Mouse (Mus musculus) hindbrain, embryonic 16.5 days (tissue): ENCODE data around the gene Cdyl. TPM values are rescaled to one million over a fixed set of nuclear protein-coding genes. Genes with fewer than 3 reads are reported as not detected.
A peak's percentile ranks its signal among the peaks of the same experiment; 100 is the strongest.

ENCODE experiments used
- ATAC-seq: fragments of 200-750 bp; cut with Nextera tagmentation; 2 replicates; pipeline ENCODE4 v1.8.0; 2017; ENCODE audit warnings: moderate TSS enrichment, moderate library complexity
- H3K27ac ChIP-seq: fragments of 300-500 bp; sonication (generic); 2 replicates; pipeline ENCODE4 v1.5.1; 2014; ENCODE audit warnings: low read depth, mild to moderate bottlenecking, control low read depth, low read length, moderate library complexity
- H3K27me3 ChIP-seq: fragments of 300-500 bp; sonication (generic); replicated peaks from 2 replicates; pipeline ENCODE4 v1.6.1; 2014; ENCODE audit warnings: low read length; ENCODE audit not compliant: control insufficient read depth, insufficient read depth
- H3K36me3 ChIP-seq: fragments of 300-500 bp; sonication (generic); 2 replicates; pipeline ENCODE4 v1.6.1; 2014; ENCODE audit warnings: mild to moderate bottlenecking, low read length, moderate library complexity, mixed read lengths; ENCODE audit not compliant: control insufficient read depth, insufficient read depth
- H3K4me1 ChIP-seq: fragments of 300-500 bp; sonication (generic); 2 replicates; pipeline ENCODE4 v1.6.1; 2014; ENCODE audit warnings: low read depth, low read length; ENCODE audit not compliant: control insufficient read depth, insufficient read depth
- H3K4me2 ChIP-seq: fragments of 300-500 bp; sonication (generic); 2 replicates; pipeline ENCODE4 v1.6.1; 2014; ENCODE audit warnings: mild to moderate bottlenecking, low read length, control low read depth, moderate library complexity
- H3K4me3 ChIP-seq: fragments of 300-500 bp; sonication (generic); 2 replicates; pipeline ENCODE4 v1.5.1; 2014; ENCODE audit warnings: mild to moderate bottlenecking, low read length, control low read depth, moderate library complexity
- H3K9ac ChIP-seq: fragments of 300-500 bp; sonication (generic); 2 replicates; pipeline ENCODE4 v1.6.1; 2014; ENCODE audit warnings: low read depth, mild to moderate bottlenecking, control low read depth, low read length, moderate library complexity
- H3K9me3 ChIP-seq: fragments of 300-500 bp; sonication (generic); 2 replicates; pipeline ENCODE4 v1.6.1; 2014; ENCODE audit warnings: mild to moderate bottlenecking, low read length, moderate library complexity; ENCODE audit not compliant: control insufficient read depth
- WGBS: fragments of 180-500 bp; shearing (Covaris S2); extraction: QIAGEN DNeasy Blood & Tissue Kit; methylation state at CpG from one replicate; pipeline ENCODE4 v1.1.7; 2014; 5-methylcytosine and 5-hydroxymethylcytosine counted together
- polyA plus RNA-seq: library from polyadenylated mRNA; unstranded; fragments of >200 nt; fragmentation: Nextera tagmentation; extraction: Ambion mirVana; gene quantifications from 2 replicates; pipeline ENCODE4 v1.2.1, GENCODE M21; 2015

Gene Cdyl
- polyA plus RNA-seq, 1 experiment from 2014 or later = 2.6 TPM

GRCm38 (mm10) chr13:35879068-35879467 lies 219.4 kb downstream of the Cdyl start:
- ATAC-seq = no peak
- Histone ChIP-seq H3K4me2 (no peak overlapping the region), H3K27ac (no peak overlapping the region), H3K9ac (no peak overlapping the region), H3K9me3 (no peaks in the 10 kb centered on the region), H3K4me1 (peaks cover 3% of the 10 kb centered on the region; the same call in 1 of the 2 replicates), H3K36me3 (no peaks in the 10 kb centered on the region), H3K4me3 (no peak overlapping the region), H3K27me3 (no peaks in the 10 kb centered on the region)
- WGBS = 61% methylated on average over 5 of the region's 5 CpGs

- no peak overlapping the region for H3K9ac ChIP-seq
- ATAC-seq = no peak
- WGBS = 90% methylated on average over 5 of the region's 5 CpGs
- no peak overlapping the region for H3K4me2 ChIP-seq
- no peak overlapping the region for H3K27ac ChIP-seq
- no peaks in the 10 kb centered on the region for H3K27me3 ChIP-seq
- H3K4me3 ChIP-seq = no peak overlapping the region
- H3K9me3 ChIP-seq = no peaks in the 10 kb centered on the region
- no peaks in the 10 kb centered on the region for H3K36me3 ChIP-seq
- peaks cover 3% of the 10 kb centered on the region for H3K4me1 ChIP-seq
Measured at GRCm38 (mm10) chr13:35879519-35879918, 219.9 kb downstream of the Cdyl start.

DNA sequence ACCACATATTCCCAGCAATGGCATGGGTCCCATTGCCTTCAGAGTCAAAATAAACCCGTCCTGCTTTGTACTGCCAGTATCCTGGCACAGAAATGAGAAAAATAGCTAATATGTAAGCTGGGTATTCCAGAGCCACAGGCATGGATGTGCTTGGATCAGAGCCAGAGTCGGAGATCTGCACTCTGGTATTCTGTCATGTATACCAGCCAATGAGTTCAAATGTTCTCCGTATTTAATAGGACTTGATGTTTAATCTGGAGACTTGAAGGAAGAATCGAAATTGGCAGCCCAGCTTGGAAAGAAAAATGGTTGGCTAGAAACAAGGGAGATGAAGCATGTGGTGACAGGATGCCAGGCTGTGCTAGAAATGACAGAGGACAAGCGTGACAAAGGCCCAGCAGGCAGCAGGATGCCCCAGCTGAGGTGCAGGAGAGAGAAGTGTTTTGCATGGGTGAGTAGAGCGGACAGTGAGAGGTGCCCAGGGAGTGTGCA lies 221.0 kb downstream of the Cdyl start:
- Histone ChIP-seq H3K4me1 (peaks cover 3% of the 10 kb centered on the region), H3K9ac (no peak overlapping the region), H3K4me2 (no peak overlapping the region), H3K27ac (no peak overlapping the region; the same call in 1 of the 2 replicates), H3K9me3 (no peaks in the 10 kb centered on the region), H3K27me3 (no peaks in the 10 kb centered on the region), H3K36me3 (no peaks in the 10 kb centered on the region), H3K4me3 (no peak overlapping the region)
- WGBS = 58% methylated on average over 6 of the region's 6 CpGs
- ATAC-seq = peak; percentile 74

GRCm38 (mm10) chr13:35886121-35886725 lies 226.6 kb downstream of the Cdyl start:
- H3K4me3 ChIP-seq = no peak overlapping the region
- H3K36me3 ChIP-seq = no peaks in the 10 kb centered on the region
- H3K27me3 ChIP-seq = no peaks in the 10 kb centered on the region
- no peak overlapping the region for H3K9ac ChIP-seq
- H3K4me2 ChIP-seq = no peak overlapping the region
- no peak for ATAC-seq
- WGBS = 36% methylated on average over 15 of the region's 15 CpGs
- H3K9me3 ChIP-seq = 0 out of 2 replicates have a peak, but pooled peaks cover 2% of the 10 kb centered on the region
- no peaks in the 10 kb centered on the region; the same call in 1 of the 2 replicates for H3K4me1 ChIP-seq
- H3K27ac ChIP-seq = no peak overlapping the region

DNA sequence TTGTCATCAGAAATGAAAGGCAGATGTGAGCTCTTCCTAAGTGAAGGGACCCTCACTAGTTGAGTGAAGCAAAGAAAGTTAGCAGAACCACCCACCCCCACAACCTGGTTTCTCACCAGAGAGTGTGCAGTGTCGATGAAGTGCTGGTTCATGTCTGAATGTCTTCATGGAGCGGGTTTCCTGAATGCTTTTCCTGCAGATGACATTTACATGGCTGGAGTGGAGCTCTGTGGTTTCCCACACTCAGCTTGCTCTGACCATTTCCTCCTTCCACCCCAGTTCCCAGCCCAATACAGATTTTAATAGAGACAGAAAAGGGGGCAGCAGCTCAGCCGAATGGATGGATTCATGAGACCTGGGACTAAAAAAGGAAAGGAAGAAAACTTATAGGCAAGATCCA lies 233.2 kb downstream of the Cdyl start:
- Histone ChIP-seq H3K4me2 (no peak overlapping the region), H3K4me3 (no peak overlapping the region), H3K4me1 (no peaks in the 10 kb centered on the region), H3K27ac (no peak overlapping the region), H3K36me3 (peaks cover 2% of the 10 kb centered on the region; the same call in 1 of the 2 replicates), H3K27me3 (no peaks in the 10 kb centered on the region), H3K9me3 (0 out of 2 replicates have a peak, but pooled peaks cover 2% of the 10 kb centered on the region), H3K9ac (no peak overlapping the region)
- WGBS = 86% methylated on average over 3 of the region's 3 CpGs
- ATAC-seq = no peak

GRCm38 (mm10) chr13:35905378-35905777 lies 245.7 kb downstream of the Cdyl start:
- no peak overlapping the region for H3K27ac ChIP-seq
- H3K4me2 ChIP-seq = peak overlapping the region; percentile 62
- H3K4me3 ChIP-seq = peak overlapping the region; percentile 78
- no peaks in the 10 kb centered on the region for H3K27me3 ChIP-seq
- 2% methylated on average over 13 of the region's 13 CpGs for WGBS
- peak overlapping the region; percentile 46 for H3K9ac ChIP-seq
- no peaks in the 10 kb centered on the region for H3K36me3 ChIP-seq
- ATAC-seq = no peak
- no peaks in the 10 kb centered on the region; the same call in 1 of the 2 replicates for H3K4me1 ChIP-seq
- no peaks in the 10 kb centered on the region for H3K9me3 ChIP-seq

DNA sequence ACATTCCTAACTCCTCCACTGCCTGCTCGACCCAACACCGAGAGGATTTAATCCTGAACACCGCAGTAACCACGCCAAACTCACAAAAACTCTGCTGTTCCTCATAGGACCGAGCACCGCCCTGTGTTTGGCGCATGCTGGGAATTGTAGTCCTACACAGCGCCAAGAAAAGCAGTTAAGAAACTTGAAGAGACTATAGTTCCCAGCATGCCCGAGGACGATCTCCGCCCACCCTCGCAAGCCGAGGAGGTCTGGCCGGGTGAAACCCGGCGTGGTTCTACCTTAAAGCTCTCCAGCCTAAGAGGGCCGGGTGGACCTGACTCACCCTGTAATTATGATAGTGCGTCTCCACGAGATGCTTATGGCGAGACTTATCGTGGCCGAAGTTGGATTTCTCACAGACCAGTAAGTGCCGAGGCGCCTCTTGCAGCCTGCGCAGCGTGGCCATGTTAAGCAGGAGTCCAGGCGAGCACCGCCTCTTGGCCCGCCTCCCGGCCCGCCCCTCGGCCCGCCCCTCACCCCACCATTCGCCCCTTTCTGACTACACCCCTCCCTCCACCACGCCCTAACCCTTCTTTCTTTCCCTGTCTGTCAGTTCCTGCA lies 246.3 kb downstream of the Cdyl start, which contains the start of gene Rpp40:
Gene Rpp40, minus strand, starts transcription at position 481 of the 603 bp plus-strand sequence.
- no peaks in the 10 kb centered on the region for H3K27me3 ChIP-seq
- peak within 1 kb of the TSS; percentile 78 for H3K4me3 ChIP-seq
- H3K9me3 ChIP-seq = no peaks in the 10 kb centered on the region
- H3K36me3 ChIP-seq = no peaks in the 10 kb centered on the region
- WGBS = under 1% methylated on average over 35 of the region's 35 CpGs
- H3K27ac ChIP-seq = no peak within 1 kb of the TSS
- ATAC-seq = peak; percentile 100
- H3K4me1 ChIP-seq = no peaks in the 10 kb centered on the region; the same call in 1 of the 2 replicates
- H3K4me2 ChIP-seq = peak within 1 kb of the TSS; percentile 62
- H3K9ac ChIP-seq = peak within 1 kb of the TSS; percentile 46

- Histone ChIP-seq H3K9me3 (no peaks in the 10 kb centered on the region), H3K4me3 (no peak overlapping the region), H3K9ac (no peak overlapping the region), H3K4me2 (no peak overlapping the region), H3K36me3 (no peaks in the 10 kb centered on the region), H3K27ac (no peak overlapping the region), H3K4me1 (no peaks in the 10 kb centered on the region), H3K27me3 (no peaks in the 10 kb centered on the region)
- ATAC-seq = no peak
- WGBS = 88% methylated on average over 1 of the region's 1 CpGs
Measured at GRCm38 (mm10) chr13:35911476-35911875, 251.8 kb downstream of the Cdyl start.
